Mouse (Mus musculus) urinary bladder, postnatal 14 days (tissue): Measurements from ENCODE around the gene Drosha.
"Not testable (repeated sequence)": the region's sequence is repeated elsewhere in the genome, so short reads cannot be mapped to it uniquely, and the experiment has no call there.

Experiments used
- DNase-seq: peaks from one replicate; pipeline ENCODE4 v3.0.0; 2021; ENCODE audit warnings: low spot score

Drosha gene

DNA sequence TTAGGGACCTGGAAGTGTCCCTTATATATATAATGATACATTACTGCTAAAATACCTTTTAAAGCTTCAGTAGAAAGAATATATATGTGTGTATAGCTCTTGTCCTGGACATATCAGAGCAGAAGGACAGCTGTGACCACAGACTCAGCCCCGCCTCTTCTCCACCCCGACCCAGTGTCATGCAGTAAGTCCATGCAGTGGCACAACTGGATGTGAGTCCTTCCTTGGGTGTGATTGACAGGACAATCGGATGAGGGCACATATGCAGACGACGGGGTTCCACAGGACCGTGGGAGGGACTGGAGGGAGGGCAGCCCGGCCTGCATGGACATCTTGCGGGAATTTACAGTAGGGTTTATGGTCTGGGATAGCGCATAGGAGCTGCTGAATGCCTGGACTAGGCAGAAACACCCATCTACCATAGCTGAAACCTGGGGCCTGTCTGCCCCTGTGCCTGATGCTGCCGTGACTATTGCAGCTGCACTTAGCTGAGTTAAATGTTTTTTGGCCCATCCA, 111.7 kb downstream of the Drosha start:
- no peak for DNase-seq

DNA sequence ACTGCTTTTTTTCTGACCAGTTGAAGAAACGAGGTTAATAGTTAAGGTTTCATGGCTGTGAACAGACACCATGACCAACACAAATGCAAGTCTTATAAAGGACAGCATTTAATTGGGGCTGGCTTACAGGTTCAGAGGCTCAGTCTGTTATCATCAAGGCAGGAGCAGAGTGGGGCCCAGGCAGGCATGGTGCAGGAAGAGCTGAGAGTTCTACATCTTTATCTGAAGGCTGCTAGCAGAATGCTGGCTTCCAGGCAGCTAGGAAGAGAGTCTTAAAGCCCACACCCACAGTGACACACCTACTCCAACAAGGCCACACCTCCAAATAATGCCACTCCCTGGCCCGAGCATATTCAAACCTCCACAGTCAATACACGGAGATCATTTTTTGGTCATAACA, 112.7 kb downstream of the Drosha start:
- DNase-seq: not testable (repeated sequence)

DNA sequence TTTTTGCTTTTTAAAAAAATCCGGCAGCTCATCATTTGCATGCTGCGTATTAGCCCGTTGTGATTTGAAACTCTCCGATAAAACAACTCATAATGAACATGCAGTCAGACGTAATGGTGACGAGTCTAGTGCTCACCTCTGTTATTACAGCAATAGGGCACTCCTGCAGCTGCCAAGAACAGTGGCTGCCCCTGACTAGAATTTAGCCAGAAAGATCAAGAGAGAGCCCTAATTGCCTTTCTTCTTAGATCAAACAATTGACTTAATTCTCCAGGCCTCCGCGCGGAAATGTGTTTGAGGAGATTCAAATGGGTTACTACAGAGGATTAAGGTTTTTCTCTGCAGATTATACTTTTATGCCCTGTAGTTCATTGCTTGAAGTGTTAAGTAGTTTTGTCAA, 116.5 kb downstream of the Drosha start:
- no peak for DNase-seq

DNA sequence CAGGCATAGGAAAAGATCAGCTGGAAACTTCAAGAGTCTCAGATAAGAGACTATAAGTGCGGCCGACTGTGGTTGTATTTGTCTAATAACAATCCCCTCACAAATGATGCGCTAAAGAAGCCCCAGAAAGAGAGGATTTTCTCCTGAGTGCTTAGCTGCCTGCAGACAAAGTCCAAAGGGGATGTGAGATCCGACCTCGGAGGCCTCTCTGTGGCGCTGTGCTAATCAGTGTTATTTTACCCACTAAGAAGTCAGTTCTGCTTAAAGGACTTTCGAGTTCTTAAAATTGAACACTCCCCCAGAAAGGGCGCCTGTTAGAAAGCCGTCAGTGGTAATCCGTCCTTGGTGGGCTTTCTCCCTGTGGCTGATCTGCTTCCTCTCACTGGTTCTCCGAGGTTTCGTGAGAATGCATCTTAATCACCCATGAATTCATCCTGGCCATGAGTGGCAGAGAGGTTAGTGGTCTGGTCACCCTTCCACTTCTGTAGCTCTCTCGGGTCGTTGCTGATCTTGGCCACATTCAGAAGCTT, 117.1 kb downstream of the Drosha start:
- DNase-seq: no peak

DNA sequence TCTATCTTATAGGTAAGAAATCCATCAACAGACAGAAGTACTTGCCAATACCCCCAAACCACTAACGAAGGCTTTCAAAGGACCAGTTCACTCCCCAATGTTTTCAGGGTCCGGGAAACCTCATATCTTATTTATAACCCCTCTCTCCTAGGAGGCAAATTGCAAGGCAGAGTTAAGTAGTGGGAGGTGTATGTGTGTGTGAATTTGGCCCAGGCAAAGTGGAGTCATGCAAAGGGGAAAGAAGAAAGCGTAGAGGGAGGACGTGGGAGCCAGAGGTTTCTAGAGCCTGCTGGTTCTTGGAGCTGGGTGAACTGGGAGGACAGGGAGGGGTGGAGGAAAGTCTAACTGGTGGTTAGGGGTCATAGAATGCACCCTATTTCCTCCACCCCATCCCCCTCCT, 117.8 kb downstream of the Drosha start:
- DNase-seq: no peak

DNA sequence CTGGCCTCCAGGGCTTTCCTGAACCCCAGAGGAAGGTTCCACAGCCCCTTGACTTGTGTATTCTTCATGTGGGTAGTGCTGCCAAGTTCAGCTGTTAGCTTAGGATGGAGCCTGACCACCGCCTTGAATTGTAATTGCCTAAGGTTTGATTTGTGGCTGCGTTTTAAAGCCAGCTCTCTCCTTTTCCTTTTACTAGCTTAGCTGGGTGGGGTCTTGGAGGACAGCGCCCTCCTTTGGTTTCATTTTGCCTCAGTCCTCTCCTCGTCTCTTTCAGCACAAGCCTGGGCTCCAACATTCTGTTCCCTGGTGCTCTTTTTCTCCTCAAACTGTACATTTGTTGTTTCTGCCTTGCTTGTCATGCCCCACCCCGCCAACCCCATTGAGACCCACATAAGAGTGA, 133.4 kb downstream of the Drosha start:
- no peak for DNase-seq

DNA sequence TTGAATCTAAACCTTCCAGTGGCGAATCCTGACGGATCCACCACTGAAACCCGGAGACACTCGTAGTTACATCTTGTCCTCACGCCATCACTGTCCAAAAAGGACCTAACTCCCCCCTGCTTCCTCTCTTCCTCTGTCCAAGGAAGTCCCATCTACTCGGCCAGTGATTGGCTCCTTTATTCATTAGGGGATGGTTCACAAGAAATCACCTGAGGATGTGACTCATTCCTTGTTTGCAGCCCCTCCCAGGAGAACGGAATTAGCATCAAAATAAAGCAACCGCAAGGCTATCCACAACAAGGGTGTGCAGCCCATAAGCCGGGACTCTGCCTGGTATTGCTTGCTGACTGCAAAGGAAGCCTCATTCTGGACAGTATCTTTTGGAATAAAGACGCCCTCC, 137.6 kb downstream of the Drosha start:
- no peak for DNase-seq

DNA sequence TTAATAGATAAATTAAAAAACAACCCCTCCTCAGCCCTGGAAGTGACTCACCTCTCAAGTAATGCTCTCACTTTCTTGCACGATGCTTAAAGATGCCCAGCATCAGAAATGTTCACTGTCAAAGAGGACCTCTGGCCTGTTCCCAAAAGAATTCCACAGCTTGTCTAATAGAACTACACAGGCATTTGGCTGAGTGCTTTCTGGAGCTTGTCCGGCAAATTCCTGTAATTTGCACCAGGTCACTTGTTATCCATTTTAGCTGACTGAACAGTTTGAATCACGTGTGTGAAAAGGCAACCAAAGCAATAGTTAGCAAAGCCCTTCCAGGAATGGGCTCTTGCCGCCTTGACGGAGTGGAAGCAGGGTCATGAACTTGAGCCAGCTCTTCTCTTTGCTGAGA, 140.6 kb downstream of the Drosha start:
- no peak for DNase-seq

DNA sequence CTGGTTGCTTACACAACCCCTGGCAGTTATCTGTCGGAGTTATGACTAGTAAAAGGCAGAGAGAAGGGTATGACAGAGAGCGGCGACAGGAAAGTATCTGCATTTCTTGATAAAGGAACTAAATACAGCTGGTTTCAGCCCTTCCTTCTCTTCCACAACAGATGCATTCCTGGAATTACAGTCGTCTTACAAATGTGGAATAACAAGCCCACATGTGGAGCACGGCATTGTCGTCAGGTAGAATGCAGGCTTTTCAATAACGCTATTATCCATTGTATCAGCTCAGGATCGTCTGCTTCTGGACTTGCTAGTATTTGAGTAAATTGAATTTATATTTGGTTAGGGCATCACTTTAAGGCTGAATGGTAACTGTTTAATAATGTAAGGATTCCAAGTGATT, 144.2 kb downstream of the Drosha start:
- DNase-seq: no peak

DNA sequence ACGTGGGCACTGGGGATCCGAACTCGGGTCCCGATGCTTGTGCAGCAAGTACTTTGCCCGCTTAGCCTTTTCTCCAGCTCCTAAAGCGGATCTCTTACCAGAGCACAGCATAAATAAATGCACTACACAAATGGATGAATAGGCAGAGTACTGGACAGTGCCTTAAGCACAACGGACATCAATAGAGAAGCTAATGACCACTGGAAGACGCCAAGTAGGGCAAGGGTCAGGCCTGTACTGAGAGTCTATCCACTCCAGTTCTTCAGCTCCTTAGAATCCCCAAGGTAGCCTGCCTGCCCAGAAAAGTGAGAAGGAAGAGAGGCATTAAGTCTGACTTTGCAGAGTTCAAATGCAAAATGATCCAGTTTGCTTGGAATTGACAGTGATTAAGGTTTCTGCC, 147.8 kb downstream of the Drosha start:
- no peak for DNase-seq
